Mouse (Mus musculus) ES-E14 (cell line): Measurements from ENCODE around the gene Tkfc. TPM values are rescaled to one million over a fixed set of nuclear protein-coding genes. Genes with fewer than 3 reads are reported as not detected.

ENCODE experiments used
- DNase-seq: peaks from one replicate; pipeline ENCODE4 v3.0.0-alpha.2; 2013; ENCODE audit warnings: low read depth, low spot score
- H3K27ac ChIP-seq: 2 replicates; pipeline ENCODE4 v1.5.1; 2012; ENCODE audit warnings: low read depth, mild to moderate bottlenecking, low read length, moderate library complexity, mixed read lengths; ENCODE audit not compliant: poor library complexity, insufficient read depth, severe bottlenecking
- H3K36me3 ChIP-seq: 2 replicates; pipeline ENCODE4 v1.6.1; 2012; ENCODE audit warnings: mild to moderate bottlenecking, low read length, moderate library complexity, mixed read lengths; ENCODE audit not compliant: control insufficient read depth, poor library complexity, insufficient read depth, severe bottlenecking
- H3K4me1 ChIP-seq, 2 experiments: fragments of 150-350 bp in 1 of 2; sonication (generic) in 1 of 2; 2 replicates each; pipeline ENCODE4 v1.6.1; 2012; ENCODE audit warnings: low read length in 2 of 2, mild to moderate bottlenecking in 1 of 2, mixed read lengths in 1 of 2; ENCODE audit not compliant: control insufficient read depth in 2 of 2, insufficient read depth in 2 of 2, poor library complexity in 1 of 2
- H3K4me3 ChIP-seq, 2 experiments: fragments of 150-350 bp in 1 of 2; sonication (generic) in 1 of 2; 2 replicates each; pipeline ENCODE4 v1.5.1; 2012; ENCODE audit warnings: low read length in 2 of 2, low read depth in 1 of 2, mild to moderate bottlenecking in 1 of 2, mixed read lengths in 1 of 2; ENCODE audit not compliant: insufficient read depth in 1 of 2, poor library complexity in 1 of 2, severe bottlenecking in 1 of 2
- H3K9ac ChIP-seq: 2 replicates; pipeline ENCODE4 v1.6.1; 2012; ENCODE audit warnings: low read depth, mild to moderate bottlenecking, low read length, mixed read lengths; ENCODE audit not compliant: poor library complexity, insufficient read depth, severe bottlenecking
- H3K9me3 ChIP-seq: fragments of 150-350 bp; sonication (generic); 2 replicates; pipeline ENCODE4 v1.6.1; 2012; ENCODE audit warnings: low read depth, mild to moderate bottlenecking, low read length; ENCODE audit not compliant: control insufficient read depth, insufficient read depth
- CHD2 ChIP-seq: IDR thresholded peaks from 2 replicates; pipeline ENCODE4 v1.6.1; 2014; ENCODE audit warnings: mild to moderate bottlenecking, low read depth, low read length, inconsistent platforms
- HCFC1 ChIP-seq: IDR thresholded peaks from 2 replicates; pipeline ENCODE4 v1.6.1; 2012; ENCODE audit warnings: low read length, inconsistent platforms, borderline replicate concordance; ENCODE audit not compliant: insufficient read depth
- MAFK ChIP-seq: IDR thresholded peaks from 2 replicates; pipeline ENCODE4 v1.6.1; 2014; ENCODE audit warnings: mild to moderate bottlenecking, low read depth, low read length, inconsistent platforms; ENCODE audit not compliant: insufficient read depth
- ZC3H11A ChIP-seq: IDR thresholded peaks from 2 replicates; pipeline ENCODE4 v1.6.1; 2012; ENCODE audit warnings: low read depth, mild to moderate bottlenecking, inconsistent platforms, low read length, borderline replicate concordance
- ZNF384 ChIP-seq: IDR thresholded peaks from 2 replicates; pipeline ENCODE4 v1.6.1; 2012; ENCODE audit warnings: low read depth, low read length, inconsistent platforms
- in situ Hi-C, 2 experiments: fragments of 600-800 bp; cut with MboI; formaldehyde crosslinking; loops; one replicate each; pipeline ENCODE4 v1.15.1; 2025; ENCODE audit warnings: low sequenced_read_pairs in 2 of 2, inconsistent platforms in 1 of 2; ENCODE audit not compliant: unreplicated experiment in 2 of 2
- total RNA-seq: library from RNA; depleted of rRNA; stranded (reverse); fragments of 300-350 nt; gene quantifications from 2 replicates; pipeline ENCODE4 v1.2.3, GENCODE M21; 2012

Tkfc gene
- total RNA-seq, 1 experiment: 14.4 TPM

- H3K27ac ChIP-seq: peak overlapping the region; percentile 17; the same call in 1 of the 2 replicates
- in situ Hi-C loops: loop anchor here in 1 of 2 experiments (25.0 kb wide), 3 partner anchors 715 to 1690 kb away; partner anchors contain the start of genes B3gat3 and Incenp
- TF ChIP-seq HCFC1: peak; percentile 65; the same call in 1 of the 2 replicates
- TF ChIP-seq MAFK: no peak
- TF ChIP-seq CHD2: no peak
- peak; percentile 51; the same call in 1 of the 2 replicates for TF ChIP-seq ZNF384
- 0 out of 2 replicates have a peak, but pooled peaks have one; percentile 2 for TF ChIP-seq ZC3H11A
- H3K9ac ChIP-seq: peak overlapping the region; percentile 67; the same call in 1 of the 2 replicates
- H3K4me3 ChIP-seq: peak overlapping the region; percentile 28 to 41; a peak in 3 of 4 replicates
- H3K9me3 ChIP-seq: no peaks in the 10 kb centered on the region
- peaks cover 12 to 17% of the 10 kb centered on the region in 2 experiments for H3K4me1 ChIP-seq
- peaks cover 8% of the 10 kb centered on the region for H3K36me3 ChIP-seq
- peak; percentile 86 for DNase-seq
Observed at GRCm38 (mm10) chr19:10602787-10603186, 2.7 kb downstream of the Tkfc start.

DNA sequence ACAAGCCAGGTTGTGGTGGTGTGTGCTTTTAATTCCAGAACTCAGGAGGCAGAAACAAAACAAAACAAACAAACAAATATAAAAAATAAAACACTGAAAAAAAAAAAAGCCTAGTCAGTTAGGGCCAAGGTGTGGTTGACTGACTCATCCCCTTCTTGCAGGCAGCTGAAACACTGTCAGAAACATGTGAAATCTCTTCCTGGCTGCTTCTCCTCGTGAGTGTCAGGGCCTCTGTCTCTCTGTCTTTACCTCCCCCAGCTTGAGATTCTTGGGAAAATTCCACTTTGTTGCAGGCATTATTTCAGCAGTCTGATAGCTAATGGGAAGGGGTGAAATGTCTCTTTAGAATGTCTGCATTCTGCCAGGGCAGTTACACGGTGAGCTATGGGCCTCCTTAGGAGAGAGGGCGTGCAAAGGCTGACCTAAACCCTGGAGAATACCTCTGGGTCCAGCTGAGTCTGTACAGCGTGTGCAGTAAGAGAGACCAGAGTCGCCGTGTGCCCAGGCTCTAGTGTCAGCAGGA lies 3.1 kb downstream of the Tkfc start:
- Histone ChIP-seq H3K4me1 (peaks cover 11 to 16% of the 10 kb centered on the region in 2 experiments), H3K9ac (peak overlapping the region; percentile 67; the same call in 1 of the 2 replicates), H3K9me3 (no peaks in the 10 kb centered on the region), H3K4me3 (peak overlapping the region; percentile 28 to 41; a peak in 3 of 4 replicates), H3K36me3 (peaks cover 3% of the 10 kb centered on the region), H3K27ac (peak overlapping the region; percentile 17; the same call in 1 of the 2 replicates)
- no peak for TF ChIP-seq HCFC1
- no peak for TF ChIP-seq ZC3H11A
- no peak for TF ChIP-seq ZNF384
- TF ChIP-seq MAFK: no peak
- TF ChIP-seq CHD2: no peak
- no peak for DNase-seq
- in situ Hi-C loops: loop anchor here in 1 of 2 experiments (25.0 kb wide), 3 partner anchors 715 to 1690 kb away; partner anchors contain the start of genes B3gat3 and Incenp

GRCm38 (mm10) chr19:10599648-10600047 lies 5.8 kb downstream of the Tkfc start:
- in situ Hi-C loops: loop anchor here in 1 of 2 experiments (25.0 kb wide), 3 partner anchors 712 to 1687 kb away; partner anchors contain the start of genes B3gat3 and Incenp
- Histone ChIP-seq H3K4me3 (no peak overlapping the region), H3K27ac (no peak overlapping the region), H3K36me3 (no peaks in the 10 kb centered on the region; the same call in 1 of the 2 replicates), H3K9ac (no peak overlapping the region), H3K4me1 (peaks cover 9 to 16% of the 10 kb centered on the region in 2 experiments), H3K9me3 (no peaks in the 10 kb centered on the region)
- no peak for DNase-seq
- 0 out of 2 replicates have a peak, but pooled peaks have one; percentile 36 for TF ChIP-seq MAFK
- no peak for TF ChIP-seq ZC3H11A

- Histone ChIP-seq H3K4me1 (peaks cover 3 to 5% of the 10 kb centered on the region in 2 experiments; a peak in 3 of 4 replicates), H3K27ac (no peak overlapping the region), H3K36me3 (peaks cover 1% of the 10 kb centered on the region; the same call in 1 of the 2 replicates), H3K9me3 (no peaks in the 10 kb centered on the region), H3K9ac (no peak overlapping the region), H3K4me3 (no peak overlapping the region)
- in situ Hi-C loops: no loop called here
- DNase-seq: no peak
- TF ChIP-seq CHD2 (no peak), ZC3H11A (no peak), ZNF384 (no peak), HCFC1 (no peak)
Observed at GRCm38 (mm10) chr19:10598188-10598587, 7.3 kb downstream of the Tkfc start.
